Mouse (Mus musculus) bone marrow, adult 2 months (tissue): Measurements from ENCODE around the gene Itgb6.

Experiments used
- CTCF ChIP-seq: fragments of 200-500 bp; IDR thresholded peaks from 2 replicates; pipeline ENCODE4 v1.5.1; 2011; ENCODE audit warnings: low read length, control low read depth; ENCODE audit not compliant: control insufficient read depth, insufficient read depth
- POLR2A ChIP-seq: fragments of 200-500 bp; IDR thresholded peaks from 2 replicates; pipeline ENCODE4 v1.6.1; 2011; ENCODE audit warnings: low read depth, mild to moderate bottlenecking, control low read depth, low read length, borderline replicate concordance; ENCODE audit not compliant: control insufficient read depth

DNA sequence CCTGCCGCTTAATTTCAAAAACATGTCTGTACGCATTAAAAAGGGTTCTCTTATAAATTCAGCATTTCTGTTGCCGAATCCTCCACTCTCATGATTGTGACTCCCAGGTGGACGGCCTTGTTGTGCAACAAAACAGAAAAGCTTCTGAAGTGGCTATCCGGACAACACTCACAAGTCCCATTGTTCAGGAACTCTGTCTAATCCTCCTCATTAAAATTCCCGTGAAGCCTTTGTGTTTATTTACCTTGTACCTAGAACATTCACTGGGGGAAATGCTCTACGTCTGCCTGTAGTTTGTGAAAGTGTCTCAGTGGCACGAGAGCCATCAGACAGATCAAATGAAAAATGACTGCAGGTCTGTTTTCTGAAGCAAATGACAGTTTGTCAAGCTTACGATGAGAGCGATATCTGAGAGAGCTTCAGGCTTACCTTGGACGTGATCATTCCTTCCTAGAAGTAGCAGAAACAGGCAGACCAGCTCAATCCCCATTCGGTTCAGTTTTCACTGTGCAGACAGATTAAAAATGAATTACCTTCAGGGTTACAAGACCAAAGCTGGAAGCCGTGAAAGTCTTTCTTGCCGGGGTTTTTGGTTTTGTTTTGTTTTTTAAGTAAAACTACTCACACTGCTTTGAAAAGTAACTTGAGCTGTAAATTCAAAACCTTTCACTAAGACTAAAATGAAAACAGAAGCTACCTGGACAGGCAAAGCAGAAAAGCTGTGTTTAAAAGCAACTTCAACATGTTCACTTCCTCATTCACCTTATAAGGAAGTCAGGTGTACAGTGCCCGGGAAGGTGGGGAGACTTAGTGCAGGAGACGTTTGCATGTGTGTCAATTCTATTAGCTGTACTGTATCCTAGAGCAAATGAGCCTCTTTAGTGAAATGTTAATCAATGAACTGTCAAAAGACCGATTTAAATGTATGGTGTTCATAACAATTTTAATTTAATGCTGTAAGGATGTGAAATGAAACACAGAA lies 49.2 kb downstream of the Itgb6 start:
- TF ChIP-seq CTCF (no peak), POLR2A (no peak)
